Mouse (Mus musculus) Patski (cell line): ENCODE data around the gene Xntrpc. TPM values are rescaled to one million over a fixed set of nuclear protein-coding genes. Genes with fewer than 3 reads are reported as not detected.
"Not testable (repeated sequence)": the region's sequence is repeated elsewhere in the genome, so short reads cannot be mapped to it uniquely, and the experiment has no call there.

Experiments
- ATAC-seq: fragments of 100-300 bp; one replicate; pipeline ENCODE4 v1.8.0; 2021
- CTCF ChIA-PET: fragments of 350-600 bp; sonication (Branson Sonifier 250); formaldehyde crosslinking; loops from one replicate; lab custom pipeline; 2022; ENCODE audit warnings: inconsistent platforms; lab: Charles Lee
- POLR2A ChIA-PET: fragments of 350-600 bp; sonication (Branson Sonifier 250); formaldehyde crosslinking; loops from one replicate; lab custom pipeline; 2022; ENCODE audit warnings: antibody characterized with exemption, inconsistent platforms; lab: Charles Lee
- DNase-seq: peaks from one replicate; pipeline ENCODE4 v3.0.0-alpha.2; 2011; ENCODE audit warnings: low read depth, low spot score
- H3K27me3 ChIP-seq: fragments of 371-371 bp; one replicate; pipeline ENCODE4 v1.5.1; 2021
- CTCF ChIP-seq: fragments of 100-300 bp; IDR thresholded peaks from one replicate; pipeline ENCODE4 v1.5.1; 2021
- in situ Hi-C: fragments of 300-500 bp; cut with MboI; formaldehyde crosslinking; loops from 3 replicates; pipeline ENCODE4 v1.11.1; 2018; ENCODE audit warnings: low pct_unique_long_range_greater_than_20kb, mixed read lengths
- polyA plus RNA-seq: library from polyadenylated mRNA; unstranded; gene quantifications from one replicate; pipeline ENCODE4 v1.2.3, GENCODE M21; 2021

The Xntrpc gene
- polyA plus RNA-seq, 1 experiment from 2014 or later = 0.24 TPM

- no peak for TF ChIP-seq CTCF
- no peak for ATAC-seq
- in situ Hi-C loops = no loop called here
- no peaks in the 10 kb centered on the region for H3K27me3 ChIP-seq
- CTCF ChIA-PET = interaction anchor here (1.4 to 2.3 kb wide), 2 partner anchors 9 to 13 kb away, joined by 3 to 8 read pairs; no protein-coding TSS in a partner anchor
- DNase-seq = no peak
- POLR2A ChIA-PET = no interaction called here
Observed at GRCm38 (mm10) chr7:102035534-102035933, 30.0 kb upstream of the Xntrpc start.

DNA sequence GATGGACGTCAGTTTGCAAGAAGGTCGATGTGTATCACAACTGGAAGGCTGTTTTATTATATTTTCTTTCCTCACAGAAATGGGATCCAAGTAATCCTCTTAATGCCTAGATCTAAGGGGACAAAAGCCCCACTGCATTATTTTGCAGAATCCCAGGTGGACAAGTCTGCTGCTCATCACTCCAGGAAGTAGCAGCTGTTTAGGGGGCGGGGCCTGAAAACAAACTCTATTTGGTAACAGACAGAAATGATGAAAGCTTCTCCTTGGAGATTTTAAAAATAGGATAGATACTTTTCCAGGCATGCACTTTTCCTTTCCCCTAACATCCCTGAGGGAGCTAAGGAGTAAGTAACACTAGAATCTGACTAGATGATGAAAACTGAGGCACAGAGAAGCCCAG is 28.2 kb upstream of the Xntrpc start:
- POLR2A ChIA-PET = interaction anchor here (0.7 kb wide), 1 partner anchor 363 kb away, joined by 4 read pairs; no protein-coding TSS in a partner anchor
- no peak for TF ChIP-seq CTCF
- no peaks in the 10 kb centered on the region for H3K27me3 ChIP-seq
- in situ Hi-C loops = no loop called here
- no peak for ATAC-seq
- no peak for DNase-seq
- CTCF ChIA-PET = interaction anchor here (1.5 kb wide), 1 partner anchor 24 kb away, joined by 3 read pairs; no protein-coding TSS in a partner anchor

GRCm38 (mm10) chr7:102042314-102042713 is 23.2 kb upstream of the Xntrpc start:
- CTCF ChIA-PET = interaction anchor here (0.9 kb wide), 1 partner anchor 9 kb away, joined by 3 read pairs; no protein-coding TSS in a partner anchor
- ATAC-seq (no peak), DNase-seq (no peak)
- in situ Hi-C loops = no loop called here
- POLR2A ChIA-PET = no interaction called here
- no peak for TF ChIP-seq CTCF
- no peaks in the 10 kb centered on the region for H3K27me3 ChIP-seq

DNA sequence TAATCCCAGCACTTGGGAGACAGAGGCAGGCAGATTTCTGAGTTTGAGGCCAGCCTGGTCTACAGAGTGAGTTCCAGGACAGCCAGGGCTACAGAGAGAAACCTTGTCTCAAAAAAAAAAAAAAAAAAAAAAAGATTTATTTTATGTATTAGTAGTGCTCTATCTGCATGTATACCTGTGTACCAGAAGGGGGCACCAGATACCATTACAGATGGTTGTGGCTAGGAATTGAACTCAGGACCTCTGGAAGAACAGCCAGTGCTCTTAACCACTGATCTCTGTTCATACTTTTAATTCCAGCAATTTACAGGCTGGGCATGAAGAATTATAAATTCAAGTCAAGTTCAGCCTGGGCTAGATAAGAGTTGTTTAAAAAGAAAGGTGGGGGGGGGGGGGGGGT is 17.0 kb upstream of the Xntrpc start:
- TF ChIP-seq CTCF = peak; percentile 45
- H3K27me3 ChIP-seq, ATAC-seq, in situ Hi-C loops, DNase-seq, POLR2A ChIA-PET, CTCF ChIA-PET: not testable (repeated sequence)

GRCm38 (mm10) chr7:102061353-102061752 is 4.2 kb upstream of the Xntrpc start:
- in situ Hi-C loops = no loop called here
- no peak for ATAC-seq
- ChIA-PET POLR2A (interaction anchor here (0.7 kb wide), 1 partner anchor 170 kb away, joined by 4 read pairs; no protein-coding TSS in a partner anchor), CTCF (interaction anchor here (1.0 kb wide), 1 partner anchor 34 kb away, joined by 3 read pairs; no protein-coding TSS in a partner anchor)
- H3K27me3 ChIP-seq = no peaks in the 10 kb centered on the region
- no peak for DNase-seq
- TF ChIP-seq CTCF = no peak

DNA sequence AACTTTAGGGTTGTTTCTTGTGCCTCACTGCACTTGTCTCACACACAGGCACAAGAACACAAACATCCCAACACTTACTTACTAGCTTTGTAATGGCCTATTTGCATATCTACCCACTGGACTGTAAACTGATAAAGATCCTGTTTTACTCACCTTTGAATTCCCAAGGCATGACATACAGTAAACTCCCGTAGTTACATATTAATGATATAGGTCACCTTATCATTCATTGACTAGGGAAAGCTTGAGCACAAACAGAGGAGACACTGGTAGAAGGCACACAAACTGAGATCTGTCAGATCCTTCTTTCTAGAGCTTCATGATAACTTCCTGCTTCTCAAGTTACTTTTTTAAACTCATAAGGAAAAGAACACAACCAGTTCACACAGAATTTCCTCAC is 3.3 kb upstream of the Xntrpc start:
- ATAC-seq (no peak), DNase-seq (no peak)
- in situ Hi-C loops = no loop called here
- ChIA-PET CTCF (interaction anchor here (1.2 kb wide), 1 partner anchor 16 kb away, joined by 3 read pairs; no protein-coding TSS in a partner anchor), POLR2A (interaction anchor here (1.1 kb wide), 1 partner anchor 87 kb away, joined by 3 read pairs; no protein-coding TSS in a partner anchor)
- H3K27me3 ChIP-seq = no peaks in the 10 kb centered on the region
- TF ChIP-seq CTCF = no peak

DNA sequence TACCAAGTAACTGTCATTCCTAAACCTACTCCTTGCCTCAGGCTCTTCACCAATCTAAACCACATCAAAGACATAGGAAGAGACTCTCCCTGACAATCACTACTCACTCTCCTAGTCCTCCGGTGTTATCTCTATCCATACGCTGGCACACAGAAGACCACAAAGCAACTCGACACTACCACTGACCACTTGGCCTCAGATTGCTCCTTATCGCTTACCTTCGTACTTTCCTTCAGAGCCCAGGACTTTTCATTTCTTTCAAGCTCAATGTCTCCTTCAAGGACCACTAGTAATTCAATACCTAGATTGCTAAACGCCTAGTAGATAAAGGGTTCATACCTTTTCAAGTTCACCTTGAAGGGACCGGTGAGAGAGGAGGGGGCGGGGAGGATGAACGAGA is 1.6 kb upstream of the Xntrpc start:
- in situ Hi-C loops = no loop called here
- no peaks in the 10 kb centered on the region for H3K27me3 ChIP-seq
- ATAC-seq (no peak), DNase-seq (no peak)
- no peak for TF ChIP-seq CTCF
- POLR2A ChIA-PET = interaction anchor here (0.6 kb wide), 1 partner anchor 9 kb away, joined by 3 read pairs; no protein-coding TSS in a partner anchor
- CTCF ChIA-PET = interaction anchor here (1.1 kb wide), 1 partner anchor 65 kb away, joined by 3 read pairs; no protein-coding TSS in a partner anchor

DNA sequence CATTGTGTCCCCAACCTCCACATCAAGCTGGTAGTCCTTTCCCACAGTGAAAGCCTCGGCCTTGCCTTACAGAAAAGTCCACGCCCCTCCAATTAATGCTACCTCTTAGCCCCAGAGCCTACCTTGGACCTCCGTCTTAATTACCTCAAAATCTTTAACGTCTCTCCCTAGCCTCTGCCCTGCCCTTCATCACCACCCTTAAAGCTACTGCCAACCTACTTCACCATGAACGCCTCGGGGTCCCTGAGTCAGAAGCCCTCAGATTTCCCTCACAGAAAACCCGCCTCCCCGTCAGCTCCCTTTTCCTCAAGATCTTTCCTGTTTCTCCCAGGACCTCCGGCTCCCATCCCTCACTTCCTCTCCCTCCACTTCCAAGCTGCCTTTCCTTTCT is 863 bp upstream of the Xntrpc start:
- POLR2A ChIA-PET = no interaction called here
- in situ Hi-C loops = no loop called here
- H3K27me3 ChIP-seq = no peaks in the 10 kb centered on the region
- CTCF ChIA-PET = interaction anchor here (1.1 kb wide), 1 partner anchor 144 kb away, joined by 3 read pairs; no protein-coding TSS in a partner anchor
- no peak for TF ChIP-seq CTCF
- peak; percentile 4 for ATAC-seq
- no peak for DNase-seq

GRCm38 (mm10) chr7:102066363-102066762 is 850 bp downstream of the Xntrpc start:
- ChIA-PET CTCF (interaction anchor here (1.0 kb wide), 1 partner anchor 413 kb away, joined by 3 read pairs; no protein-coding TSS in a partner anchor), POLR2A (interaction anchor here (0.9 kb wide), 1 partner anchor 10 kb away, joined by 4 read pairs; no protein-coding TSS in a partner anchor)
- TF ChIP-seq CTCF = no peak
- DNase-seq (no peak), ATAC-seq (no peak)
- in situ Hi-C loops = no loop called here
- no peaks in the 10 kb centered on the region for H3K27me3 ChIP-seq

GRCm38 (mm10) chr7:102076714-102077296 is 11.3 kb downstream of the Xntrpc start:
- ATAC-seq = no peak
- no peaks in the 10 kb centered on the region for H3K27me3 ChIP-seq
- peak; percentile 68 for TF ChIP-seq CTCF
- no peak for DNase-seq
- in situ Hi-C loops = loop anchor here (5.0 kb wide), 2 partner anchors 160 to 415 kb away; partner anchors contain the start of gene Clpb
- ChIA-PET CTCF (interaction anchor here (0.5 to 0.6 kb wide), 2 partner anchors 151 to 162 kb away, joined by 3 read pairs; no protein-coding TSS in a partner anchor), POLR2A (no interaction called here)

DNA sequence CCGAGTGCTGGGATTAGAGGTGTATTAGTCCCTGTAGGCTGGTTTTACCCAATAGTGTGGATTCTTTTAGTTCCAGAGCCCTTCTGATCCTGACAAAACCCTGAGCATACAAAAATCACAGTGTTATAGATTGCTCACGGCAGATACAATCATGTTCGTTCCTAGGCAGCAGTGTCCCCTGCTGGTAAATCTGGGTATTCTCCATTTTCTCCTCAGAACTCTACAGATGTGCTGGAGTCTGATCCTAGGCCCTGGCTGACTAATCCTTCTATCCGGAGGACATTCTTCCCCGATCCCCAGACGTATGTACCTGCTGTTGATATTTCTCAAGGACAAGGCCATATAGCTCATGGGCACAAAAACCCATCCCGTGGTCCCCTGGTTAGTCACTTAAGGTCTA is 13.0 kb downstream of the Xntrpc start:
- no peaks in the 10 kb centered on the region for H3K27me3 ChIP-seq
- TF ChIP-seq CTCF = no peak
- ChIA-PET POLR2A (no interaction called here), CTCF (interaction anchor here (0.9 to 1.7 kb wide), 2 partner anchors 63 to 425 kb away, joined by 3 to 4 read pairs; no protein-coding TSS in a partner anchor)
- ATAC-seq (no peak), DNase-seq (no peak)
- in situ Hi-C loops = loop anchor here (5.0 kb wide), 2 partner anchors 161 to 416 kb away; partner anchors contain the start of gene Clpb
